Mouse (Mus musculus): Measurements from ENCODE around the gene Strada.
A peak's percentile ranks its signal among the peaks of the same experiment; 100 is the strongest.
"Not testable (repeated sequence)": the region's sequence is repeated elsewhere in the genome, so short reads cannot be mapped to it uniquely, and the experiment has no call there.

The Strada gene

DNA sequence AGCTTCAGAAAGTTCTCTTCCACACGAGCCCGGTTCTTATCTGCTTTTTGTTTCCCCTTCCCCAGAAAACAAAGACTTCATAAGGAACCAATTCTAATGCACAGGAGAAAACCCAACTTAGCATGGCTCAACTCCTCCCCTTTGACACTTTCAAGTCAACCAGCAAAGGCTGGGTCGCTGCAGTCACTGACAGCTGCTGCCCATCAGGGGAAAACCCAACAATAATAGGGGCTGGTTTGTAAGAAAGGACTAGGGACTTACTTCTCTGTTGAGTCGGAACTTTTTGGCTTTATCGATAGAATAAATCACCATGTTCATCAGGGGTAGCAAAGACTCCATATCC lies at the start of gene Strada:
Strada (minus strand) TSS at position 46 of the 343 bp plus-strand sequence.
- no peak for DNase-seq (ENCODE audit: low spot score)

DNA sequence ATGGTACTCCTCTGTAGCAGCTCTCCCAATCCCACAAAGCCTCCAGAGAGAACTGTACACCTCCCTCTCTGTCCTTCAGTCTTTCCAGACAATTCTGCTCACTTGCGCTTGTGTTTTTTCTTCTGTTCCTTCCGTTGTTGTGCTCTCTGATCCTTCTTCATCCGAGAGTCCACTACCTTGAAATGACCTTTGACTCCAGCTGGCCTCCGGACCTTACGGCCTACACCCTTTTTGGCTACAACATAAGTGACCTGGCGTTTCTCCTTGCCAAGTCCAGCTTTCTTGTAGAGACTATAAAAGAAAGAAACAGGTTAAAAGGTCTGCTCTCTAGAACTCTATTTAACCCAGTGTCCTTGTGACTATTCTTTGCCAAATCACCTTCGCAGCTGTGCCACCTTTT lies 47.4 kb upstream of the Strada start:
- no peak for DNase-seq (ENCODE audit: low spot score)

DNA sequence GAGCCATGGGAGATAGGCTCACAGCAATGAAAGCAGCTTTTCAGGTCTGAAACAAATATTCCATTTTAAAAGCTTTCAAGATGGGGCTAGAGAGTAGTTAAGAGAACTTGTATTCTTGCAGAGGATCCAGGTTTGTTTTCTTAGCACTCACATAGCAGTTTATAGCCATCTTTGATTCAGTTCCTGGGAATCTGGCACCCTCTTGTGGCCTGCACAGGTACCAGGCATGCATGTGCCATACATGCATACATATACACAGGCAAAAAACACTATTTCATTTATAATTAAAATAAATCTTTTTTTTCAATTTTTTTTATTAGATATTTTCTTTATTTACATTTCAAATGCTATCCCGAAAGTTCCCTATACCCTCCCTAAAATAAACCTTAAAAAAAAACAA lies 44.9 kb upstream of the Strada start:
- DNase-seq (ENCODE audit: low spot score) = no peak

DNA sequence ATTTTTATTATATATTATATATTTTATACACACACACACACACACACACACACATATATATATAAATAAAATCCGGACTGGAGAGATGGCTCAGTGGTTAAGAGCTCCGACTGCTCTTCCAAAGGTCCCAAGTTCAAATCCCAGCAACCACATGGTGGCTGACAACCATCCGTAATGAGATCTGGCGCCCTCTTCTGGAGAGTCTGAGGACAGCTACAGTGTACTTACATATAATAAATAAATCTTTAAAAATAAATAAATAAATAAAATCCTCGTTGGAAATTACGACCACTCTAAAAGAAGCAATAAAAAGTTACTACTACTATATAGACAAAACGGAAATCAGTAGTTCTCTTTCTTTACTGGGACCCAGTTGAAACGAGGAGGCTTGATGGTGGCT lies 32.0 kb upstream of the Strada start:
- DNase-seq (ENCODE audit: low spot score) = not testable (repeated sequence)

DNA sequence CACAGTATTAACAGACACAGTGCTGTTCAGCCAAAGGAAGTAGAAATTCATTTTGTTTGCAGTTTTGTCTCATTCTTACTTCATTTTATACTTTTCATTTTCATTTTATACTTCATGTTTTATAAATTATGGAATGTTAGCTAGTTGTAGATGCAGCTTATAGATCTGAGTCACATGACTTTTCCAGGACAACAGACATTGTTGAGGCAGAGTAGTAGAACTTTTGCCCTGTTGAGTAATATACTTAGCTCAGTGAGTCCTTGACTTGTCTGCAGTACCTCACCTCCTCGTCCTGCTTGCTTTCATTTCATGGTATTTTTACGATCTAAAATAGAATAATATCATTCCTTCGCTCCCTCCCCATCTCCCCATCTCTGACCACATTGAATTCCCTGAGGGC lies 18.6 kb upstream of the Strada start:
- DNase-seq (ENCODE audit: low spot score) = no peak

DNA sequence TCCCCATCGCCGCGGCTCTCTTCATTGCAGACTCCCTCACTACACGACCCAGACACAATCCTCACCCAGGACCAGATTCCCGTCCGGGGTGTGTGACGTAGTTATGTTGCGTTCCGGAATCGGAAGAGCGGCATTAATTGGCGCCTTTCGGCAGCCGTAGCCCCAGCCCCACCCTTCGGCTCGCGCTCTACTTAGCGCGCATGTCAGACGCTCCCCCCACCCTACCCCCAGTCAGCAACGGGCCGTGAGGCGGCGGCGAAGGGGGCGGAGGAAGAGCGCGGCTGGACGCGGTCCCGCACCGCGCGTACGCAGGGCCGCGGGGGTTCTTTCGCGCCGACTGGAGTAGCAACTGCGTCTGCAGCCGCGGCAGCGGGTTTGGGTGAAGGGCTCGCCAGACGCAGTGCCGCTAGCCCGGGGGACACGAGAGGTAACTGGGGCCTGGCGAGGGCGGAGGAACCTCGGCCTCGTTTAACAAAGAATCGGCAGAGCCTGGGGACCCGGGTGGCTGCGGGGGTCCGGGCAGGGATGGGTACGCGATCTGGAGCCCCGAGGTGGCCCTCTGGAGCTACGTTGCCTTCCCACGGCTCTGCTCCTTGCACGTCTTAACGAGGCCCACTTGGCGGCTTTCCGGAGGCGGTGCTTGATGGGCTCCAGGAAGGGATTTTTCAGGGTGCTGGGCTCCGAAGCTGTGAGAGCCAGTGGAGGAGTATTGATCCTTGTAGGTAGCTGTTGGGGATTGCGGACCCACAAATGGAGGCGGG lies 14.9 kb upstream of the Strada start, which contains the start of gene Ddx42:
Ddx42 (plus strand) TSS at position 197 of the 761 bp plus-strand sequence.
- DNase-seq (ENCODE audit: low spot score) = peak; percentile 84

DNA sequence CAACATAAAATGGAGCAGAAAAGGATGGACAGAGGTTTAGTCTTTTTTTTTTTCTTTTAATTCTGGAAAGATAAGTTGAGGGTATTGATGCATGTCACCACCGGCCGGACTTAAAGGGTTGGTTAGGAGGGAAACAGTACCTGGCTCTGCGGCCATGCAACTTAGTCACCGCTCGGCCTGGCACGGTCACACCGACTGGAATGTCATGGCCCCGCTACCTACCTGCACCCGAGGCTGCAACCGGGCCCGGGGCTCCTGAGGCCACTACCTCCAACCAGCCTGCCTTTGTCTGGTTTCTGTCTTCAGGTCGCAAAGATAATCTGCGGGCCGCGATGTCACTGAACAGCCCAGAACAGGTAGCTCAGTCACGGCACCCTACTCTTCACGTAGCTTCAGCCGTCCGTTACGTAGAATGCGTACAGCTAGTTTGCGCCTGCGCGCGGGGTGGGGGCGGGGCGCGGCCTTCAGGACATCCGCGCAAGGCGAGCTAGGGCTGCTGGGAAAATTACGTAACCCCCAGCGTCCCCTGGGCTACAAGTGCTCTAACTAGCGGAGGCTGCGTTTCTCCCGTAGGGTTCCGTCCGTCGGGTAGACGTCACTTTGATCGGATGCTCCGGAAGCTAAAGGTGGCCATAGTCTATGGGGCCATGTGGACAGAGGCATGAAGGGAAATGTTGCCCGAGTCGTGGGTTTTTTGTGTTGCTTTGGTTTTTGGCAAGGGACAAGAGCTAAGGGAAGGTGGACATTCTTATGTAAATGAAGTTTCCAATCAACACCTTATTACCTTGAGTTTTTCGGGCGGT lies 14.2 kb upstream of the Strada start, which contains the start of gene Ccdc47:
Ccdc47 (minus strand) TSS at position 418 of the 803 bp plus-strand sequence.
- peak; percentile 88 for DNase-seq (ENCODE audit: low spot score)

DNA sequence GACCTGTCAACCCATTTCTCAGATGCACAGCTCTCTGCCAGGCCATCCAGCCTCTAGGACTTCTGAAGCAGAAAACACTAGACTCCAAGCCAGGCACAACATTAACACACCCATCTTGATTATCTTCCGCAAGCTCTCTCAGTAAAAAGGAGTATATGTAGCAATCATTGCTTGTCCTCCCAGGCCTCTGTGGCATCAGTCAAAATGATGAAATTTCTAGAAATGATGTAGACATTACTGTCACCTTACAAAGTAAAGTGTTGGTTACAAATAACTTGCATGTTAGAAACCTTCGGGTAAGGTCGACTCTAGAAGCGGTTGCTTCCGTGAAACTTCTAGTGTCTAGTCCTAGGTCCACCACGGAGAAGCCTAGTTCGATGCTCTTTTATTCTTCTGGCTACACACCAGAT lies 13.5 kb upstream of the Strada start:
- DNase-seq (ENCODE audit: low spot score) = no peak

DNA sequence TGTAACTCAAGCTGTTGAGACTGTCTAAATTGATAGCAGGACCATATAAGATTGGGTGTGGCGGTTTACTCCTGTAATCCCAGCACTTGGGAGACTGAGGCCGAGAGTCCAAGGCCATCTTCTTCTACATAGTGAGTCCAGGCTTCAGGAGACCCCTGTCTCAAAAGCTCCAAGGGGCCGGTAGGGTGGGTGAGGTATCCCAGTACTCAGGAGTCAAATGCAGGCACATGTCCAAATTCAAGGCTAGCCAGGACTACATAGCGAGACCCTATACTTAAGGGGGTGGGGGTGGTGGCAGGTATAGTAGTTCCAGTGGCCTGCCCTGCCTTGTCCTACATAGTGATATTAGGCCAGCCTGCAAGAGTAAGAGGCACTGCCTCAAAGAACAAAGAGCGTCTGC lies 12.9 kb upstream of the Strada start:
- no peak for DNase-seq (ENCODE audit: low spot score)

DNA sequence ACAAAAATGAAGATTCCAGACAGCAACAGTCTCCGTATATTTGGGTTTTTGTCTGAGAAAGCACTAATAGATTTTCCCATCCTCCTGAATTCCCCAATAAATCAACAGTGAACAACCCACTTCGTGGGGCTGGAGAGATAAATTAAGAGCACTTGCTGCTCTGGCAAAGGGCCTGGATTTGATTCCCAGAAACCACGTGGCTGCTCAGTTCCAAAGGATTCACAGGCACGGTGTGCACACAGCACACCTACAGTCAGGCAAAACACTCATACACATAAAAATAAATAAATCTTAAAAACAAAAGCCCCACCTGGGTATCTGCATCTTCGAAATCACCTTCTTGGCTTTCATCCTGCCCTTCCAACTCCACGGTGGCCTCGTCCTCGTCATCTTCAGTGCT lies 10.8 kb upstream of the Strada start:
- DNase-seq (ENCODE audit: low spot score) = no peak

DNA sequence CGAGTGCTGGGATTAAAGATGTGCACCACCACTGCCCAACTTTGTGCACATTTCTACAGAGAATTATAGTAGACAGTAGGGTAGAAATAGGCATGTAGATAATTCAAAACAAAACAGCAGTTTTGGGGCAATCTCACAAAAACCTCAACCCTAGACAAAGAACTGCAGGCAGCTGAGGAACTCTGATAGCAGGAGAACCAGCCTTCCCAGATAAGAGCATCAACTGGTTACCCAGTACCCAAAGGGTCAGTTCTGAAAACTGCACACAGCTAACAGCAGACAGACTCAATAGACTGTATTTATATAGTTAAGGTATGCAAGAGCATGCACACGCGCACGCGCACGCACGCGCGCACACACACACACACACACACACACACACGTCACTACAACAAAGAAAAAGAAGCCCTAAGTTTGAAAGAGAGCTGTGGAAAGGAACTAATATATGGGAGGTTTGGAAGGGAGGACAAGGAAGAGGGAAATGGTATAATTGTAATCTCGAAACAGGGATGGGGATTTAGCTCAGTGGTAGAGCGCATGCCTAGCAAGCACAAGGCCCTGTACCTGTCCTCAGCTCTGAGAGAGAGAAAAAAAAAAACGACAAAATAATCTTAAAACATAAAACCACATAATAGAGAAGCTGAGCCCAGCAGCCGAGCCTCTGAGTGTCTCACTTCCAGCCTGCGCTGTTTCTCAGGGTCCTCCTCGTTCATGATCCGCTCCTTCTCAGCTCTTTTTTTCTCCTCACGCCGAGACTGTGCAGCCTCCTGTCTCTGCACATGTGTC lies 438 bp downstream of the Strada start:
- no peak for DNase-seq (ENCODE audit: low spot score)

DNA sequence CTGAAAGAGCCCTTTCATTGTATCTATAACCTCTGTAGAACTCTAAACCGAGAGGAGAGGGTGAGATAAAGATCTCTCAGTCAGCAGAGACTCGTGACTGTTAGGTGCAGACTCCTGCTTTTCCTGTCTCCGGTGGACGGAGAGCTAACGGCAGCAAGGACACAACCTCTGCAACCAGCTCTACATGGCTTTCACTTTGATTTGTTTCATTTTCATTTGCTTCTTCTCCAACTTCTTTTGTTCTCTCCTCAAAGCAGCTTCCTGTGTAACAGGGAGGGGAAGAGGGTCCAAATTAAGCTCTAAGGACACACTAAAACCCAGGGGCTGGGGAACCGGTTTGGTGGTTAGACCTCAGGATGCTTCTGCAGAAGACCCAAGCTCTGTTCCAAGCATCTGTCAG lies 1.2 kb downstream of the Strada start:
- no peak for DNase-seq (ENCODE audit: low spot score)

DNA sequence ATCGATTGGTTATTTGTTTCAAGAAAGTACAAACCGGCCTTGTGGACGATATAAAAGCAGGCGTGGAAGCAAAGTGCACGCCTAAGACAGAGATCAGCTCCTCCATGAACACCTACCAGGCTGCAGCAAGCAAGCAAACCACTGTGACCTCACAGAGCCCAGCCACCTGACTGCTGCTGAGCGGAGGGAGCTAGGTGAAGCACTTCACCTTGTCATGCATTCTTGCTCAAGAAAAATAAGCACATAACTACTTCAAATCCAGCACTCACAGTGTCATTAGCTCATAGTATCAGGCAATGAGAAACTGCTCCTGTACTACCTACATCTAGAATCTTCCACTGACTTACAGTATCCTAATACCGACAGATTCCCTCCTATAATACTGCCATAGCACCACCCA lies 2.0 kb downstream of the Strada start:
- not testable (repeated sequence) for DNase-seq (ENCODE audit: low spot score)

DNA sequence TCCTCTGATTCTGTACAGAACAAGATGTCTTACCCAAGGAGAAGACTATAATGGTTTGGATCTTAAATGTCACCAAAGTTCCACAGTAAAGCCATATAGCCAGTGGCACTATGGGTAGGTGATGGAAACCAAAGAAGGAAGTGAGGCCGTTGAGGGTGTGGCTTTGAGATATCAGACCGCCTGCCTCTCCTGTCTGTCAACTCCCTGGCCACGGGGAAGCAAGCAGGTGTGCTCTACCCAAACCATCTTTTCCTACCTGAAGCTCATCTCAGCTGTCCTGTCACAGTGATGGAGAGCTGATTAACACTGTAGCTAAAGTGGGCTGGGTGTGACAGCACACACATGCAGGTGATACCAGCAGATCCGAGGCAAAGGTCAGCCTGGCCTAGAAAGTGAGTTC lies 3.7 kb downstream of the Strada start:
- DNase-seq (ENCODE audit: low spot score) = no peak

DNA sequence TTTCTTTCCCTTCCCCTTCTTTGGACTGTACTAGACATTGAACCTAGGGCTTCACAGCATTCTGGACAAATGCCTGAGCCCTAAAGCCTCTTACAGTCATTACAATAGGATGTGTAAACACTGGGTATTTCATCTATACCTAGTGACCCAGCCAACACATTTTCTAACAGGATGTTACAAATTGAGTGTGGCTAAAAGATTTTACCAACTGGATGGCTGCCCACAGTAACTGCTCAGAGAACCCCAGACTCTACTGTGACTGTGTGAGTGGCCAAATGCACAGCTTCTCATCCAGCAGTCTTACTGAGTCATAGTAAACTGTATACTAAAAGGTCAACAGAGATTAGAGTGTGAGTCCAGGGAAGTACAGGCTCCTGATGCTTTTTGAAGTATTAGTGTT lies 6.6 kb downstream of the Strada start:
- no peak for DNase-seq (ENCODE audit: low spot score)

DNA sequence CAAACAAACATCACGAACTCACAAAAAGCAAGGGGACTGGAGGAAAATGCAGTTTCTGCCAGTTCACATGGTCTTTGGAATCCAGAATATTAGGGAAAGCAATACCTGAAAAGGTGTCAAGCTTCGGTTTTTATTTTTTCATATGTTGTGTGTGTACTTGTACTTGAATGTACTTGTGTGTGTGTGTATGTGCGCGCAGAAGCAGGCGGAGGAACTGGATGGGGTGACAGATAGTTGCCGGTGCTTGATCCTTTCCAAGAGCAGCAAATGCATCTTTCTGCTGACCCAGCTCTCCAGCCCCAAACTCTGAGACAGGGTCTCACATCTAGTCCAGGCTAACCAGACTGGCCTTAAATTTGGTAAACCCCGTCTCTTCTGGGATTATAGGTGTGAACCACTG lies 7.1 kb downstream of the Strada start:
- DNase-seq (ENCODE audit: low spot score) = no peak

DNA sequence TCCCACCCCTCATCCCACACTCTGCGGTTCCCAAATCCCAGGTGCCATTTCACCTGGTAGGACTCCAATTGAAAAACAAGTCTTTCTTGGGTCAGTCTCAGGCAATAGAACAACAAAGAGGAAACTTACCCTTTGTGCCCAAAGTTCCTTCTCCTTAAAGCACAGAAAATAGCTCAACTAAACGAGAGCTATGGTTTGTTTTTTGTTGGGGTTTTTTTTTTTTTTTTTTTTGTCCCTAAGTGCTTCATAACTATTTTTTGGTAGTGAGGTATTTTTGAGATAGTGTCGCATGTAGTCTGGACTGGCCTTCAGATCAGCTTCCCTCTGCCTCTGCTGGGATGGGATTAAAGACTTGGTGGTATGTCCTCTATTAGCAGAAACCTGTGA lies 7.8 kb downstream of the Strada start:
- DNase-seq (ENCODE audit: low spot score) = no peak

DNA sequence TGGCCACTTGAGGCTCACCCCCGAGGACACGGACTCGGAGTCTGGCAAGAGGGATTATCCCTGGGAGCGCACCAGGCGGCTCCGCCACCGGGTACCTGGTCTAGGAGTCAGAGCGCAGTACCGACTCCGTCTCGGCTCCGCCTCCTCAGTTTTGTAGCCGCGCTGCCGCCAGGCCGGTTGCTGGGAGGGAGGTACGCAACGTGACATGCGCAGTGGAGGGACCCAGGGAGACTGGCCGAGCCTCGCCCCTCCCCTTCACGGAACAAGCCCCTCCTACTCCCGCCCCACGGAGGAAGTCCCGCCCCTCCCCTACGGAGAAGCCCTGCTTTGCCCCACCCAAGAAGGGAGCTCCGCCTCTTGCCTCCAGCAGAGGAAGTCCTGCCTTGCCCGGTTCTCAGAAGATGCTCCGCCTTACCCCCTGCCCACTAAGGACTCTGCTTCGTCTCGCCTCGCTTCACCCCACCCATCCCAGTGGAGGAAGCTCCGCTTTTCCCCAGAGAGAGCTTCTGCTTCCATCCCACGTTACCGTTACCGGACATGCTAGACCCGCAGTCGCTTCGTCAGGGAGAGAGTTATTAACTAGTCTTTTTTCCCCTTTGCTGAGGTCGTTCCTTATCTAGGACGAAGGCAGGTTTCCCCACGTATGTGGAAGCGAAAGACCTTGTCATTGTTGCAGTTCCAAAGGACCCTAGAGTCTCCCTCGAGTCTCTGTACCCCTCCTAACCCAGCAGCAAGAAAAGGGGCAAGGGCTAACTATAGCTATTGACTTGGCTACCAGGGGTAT lies 8.4 kb downstream of the Strada start:
- peak; percentile 95 for DNase-seq (ENCODE audit: low spot score)

DNA sequence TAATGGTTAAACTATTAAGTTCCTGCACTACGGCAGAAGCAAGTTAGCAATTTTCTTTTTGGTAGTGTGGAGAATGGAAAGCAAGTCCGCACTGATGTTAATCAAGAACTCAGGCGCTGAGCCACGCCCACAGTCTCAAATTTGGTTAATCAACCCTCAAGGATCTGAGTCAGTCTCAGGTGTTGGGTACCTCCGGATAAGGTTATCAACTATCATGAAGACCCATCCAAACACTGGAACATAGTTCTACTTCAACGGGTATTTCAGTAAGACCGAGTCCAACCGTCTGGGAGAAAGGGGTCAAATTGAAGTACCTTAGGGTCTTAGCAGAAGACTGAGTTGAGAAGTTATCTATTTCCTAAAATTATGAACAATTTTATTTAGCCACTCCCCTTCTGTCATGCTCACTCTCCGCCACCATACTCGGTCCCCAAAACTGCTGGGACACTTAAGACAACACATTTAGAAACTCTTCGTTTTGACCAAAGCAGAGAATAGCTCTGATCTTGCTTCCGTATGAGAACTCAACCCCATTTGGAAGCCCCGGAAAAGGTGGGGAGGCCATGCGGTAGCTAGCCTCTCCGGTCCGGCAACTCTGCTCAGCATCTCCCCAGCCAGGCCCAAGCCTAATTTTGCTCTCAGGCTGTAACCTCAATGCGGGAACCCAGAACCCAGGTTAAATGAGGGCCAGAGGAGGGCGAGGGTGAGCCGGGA lies 9.2 kb downstream of the Strada start:
- DNase-seq (ENCODE audit: low spot score) = no peak

DNA sequence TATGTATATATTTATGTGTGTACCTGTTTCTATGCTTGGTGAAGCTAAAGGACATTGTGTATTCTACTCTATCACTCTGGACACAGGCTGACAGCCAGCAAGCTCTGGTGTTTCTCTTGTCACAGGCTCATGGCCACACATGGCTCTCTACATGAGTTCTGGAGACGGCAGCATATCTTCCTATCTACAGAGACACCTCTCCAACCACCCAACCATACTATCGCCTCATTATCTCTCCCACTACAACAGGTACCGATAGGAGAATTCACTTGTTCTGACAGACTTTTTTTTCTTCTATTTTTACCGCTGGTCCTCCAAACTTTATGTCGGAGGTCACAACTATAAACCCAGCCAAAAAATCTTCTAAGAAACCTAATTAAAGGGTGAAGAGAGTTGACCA lies 9.7 kb downstream of the Strada start:
- no peak for DNase-seq (ENCODE audit: low spot score)

DNA sequence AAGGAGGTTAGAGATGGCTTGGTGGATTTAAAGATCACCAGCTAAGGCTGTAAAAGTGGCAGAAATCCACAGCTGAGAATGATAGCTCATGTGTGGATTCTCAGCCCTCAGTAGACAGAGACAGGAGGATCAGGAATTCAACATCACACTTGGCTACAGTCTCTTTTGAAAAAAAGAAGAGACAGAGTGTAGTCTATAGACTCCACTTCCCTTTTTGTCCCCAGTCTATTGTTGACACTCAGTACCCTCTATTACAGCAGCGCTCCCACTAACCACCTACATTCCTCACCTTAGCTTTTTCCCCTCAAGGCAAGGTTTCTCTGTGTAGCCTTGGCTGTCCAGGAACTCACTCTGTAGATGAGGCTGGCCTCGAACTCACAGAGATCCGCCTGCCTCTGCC lies 10.3 kb downstream of the Strada start:
- DNase-seq (ENCODE audit: low spot score) = no peak
